Mouse (Mus musculus) bone marrow, adult 2 months (tissue): Measurements from ENCODE around the gene Map3k12. TPM values are rescaled to one million over a fixed set of nuclear protein-coding genes. Genes with fewer than 3 reads are reported as not detected.

Experiments
- H3K27ac ChIP-seq: fragments of 200-500 bp; 2 replicates; pipeline ENCODE4 v1.5.1; 2012; ENCODE audit warnings: low read depth, mild to moderate bottlenecking, control low read depth, inconsistent platforms, low read length; ENCODE audit not compliant: control insufficient read depth, poor library complexity, insufficient read depth
- H3K4me1 ChIP-seq: fragments of 200-500 bp; 2 replicates; pipeline ENCODE4 v1.6.1; 2011; ENCODE audit warnings: low read length; ENCODE audit not compliant: control insufficient read depth, insufficient read depth
- H3K4me3 ChIP-seq: fragments of 200-500 bp; replicated peaks from 2 replicates; pipeline ENCODE3; 2011; ENCODE audit warnings: mild to moderate bottlenecking, low read depth, low read length, control low read depth; ENCODE audit not compliant: control insufficient read depth
- CTCF ChIP-seq: fragments of 200-500 bp; IDR thresholded peaks from 2 replicates; pipeline ENCODE4 v1.5.1; 2011; ENCODE audit warnings: low read length, control low read depth; ENCODE audit not compliant: control insufficient read depth, insufficient read depth
- POLR2A ChIP-seq: fragments of 200-500 bp; IDR thresholded peaks from 2 replicates; pipeline ENCODE4 v1.6.1; 2011; ENCODE audit warnings: low read depth, mild to moderate bottlenecking, control low read depth, low read length, borderline replicate concordance; ENCODE audit not compliant: control insufficient read depth
- WGBS: fragments of 180-500 bp; shearing (Covaris S2); methylation state at CpG from one replicate; pipeline ENCODE4 v1.1.7; 2018; 5-methylcytosine and 5-hydroxymethylcytosine counted together
- polyA plus RNA-seq: library from polyadenylated mRNA; stranded (reverse); fragments of >200 nt; gene quantifications from 2 replicates; pipeline ENCODE4 v1.2.4, GENCODE M21; 2011; ENCODE audit warnings: low replicate concordance; ENCODE audit not compliant: missing spikeins, insufficient read depth, insufficient read length

Gene Map3k12
- polyA plus RNA-seq, 1 experiment = 3.1 TPM

- 94% methylated on average over 12 of the region's 12 CpGs for WGBS
- H3K4me3 ChIP-seq = no peak overlapping the region
- H3K4me1 ChIP-seq = no peaks in the 10 kb centered on the region
- TF ChIP-seq POLR2A = no peak
- H3K27ac ChIP-seq = no peak overlapping the region
Measured at GRCm38 (mm10) chr15:102485853-102486252, 31.0 kb downstream of the Map3k12 start.

- TF ChIP-seq CTCF (no peak), POLR2A (no peak)
- WGBS = 95% methylated on average over 3 of the region's 3 CpGs
- no peak overlapping the region for H3K27ac ChIP-seq
Measured at GRCm38 (mm10) chr15:102483136-102483535, 33.7 kb downstream of the Map3k12 start.

GRCm38 (mm10) chr15:102474520-102474919, 42.3 kb downstream of the Map3k12 start:
- H3K4me3 ChIP-seq = no peak overlapping the region
- H3K4me1 ChIP-seq = no peaks in the 10 kb centered on the region
- 88% methylated on average over 2 of the region's 2 CpGs for WGBS
- no peak overlapping the region for H3K27ac ChIP-seq
- TF ChIP-seq CTCF = no peak
- TF ChIP-seq POLR2A = no peak

More at GRCm38 (mm10) chr15:102483136-102483535, 33.7 kb downstream of the Map3k12 start:
- H3K4me3 ChIP-seq = no peak overlapping the region
- H3K4me1 ChIP-seq = no peaks in the 10 kb centered on the region

- WGBS = 80% methylated on average over 2 of the region's 2 CpGs
- Histone ChIP-seq H3K4me1 (no peaks in the 10 kb centered on the region), H3K27ac (no peak overlapping the region), H3K4me3 (no peak overlapping the region)
- TF ChIP-seq CTCF = no peak
- TF ChIP-seq POLR2A = no peak
Measured at GRCm38 (mm10) chr15:102473246-102473645, 43.6 kb downstream of the Map3k12 start.

GRCm38 (mm10) chr15:102471727-102472126, 45.1 kb downstream of the Map3k12 start:
- Histone ChIP-seq H3K4me1 (no peaks in the 10 kb centered on the region), H3K27ac (no peak overlapping the region), H3K4me3 (peak overlapping the region; percentile 32)
- TF ChIP-seq CTCF (no peak), POLR2A (no peak)

GRCm38 (mm10) chr15:102471295-102471645, 45.6 kb downstream of the Map3k12 start:
- no peak overlapping the region for H3K27ac ChIP-seq
- under 1% methylated on average over 10 of the region's 10 CpGs for WGBS

GRCm38 (mm10) chr15:102470605-102471294, 46.1 kb downstream of the Map3k12 start:
- under 1% methylated on average over 47 of the region's 67 CpGs for WGBS
- no peaks in the 10 kb centered on the region for H3K4me1 ChIP-seq
- TF ChIP-seq POLR2A (no peak), CTCF (no peak)
- H3K27ac ChIP-seq = peak overlapping the region; percentile 87
- peak overlapping the region; percentile 98 for H3K4me3 ChIP-seq

More at GRCm38 (mm10) chr15:102471295-102471645, 45.6 kb downstream of the Map3k12 start:
- TF ChIP-seq POLR2A (no peak), CTCF (no peak)
- peak overlapping the region; percentile 98 for H3K4me3 ChIP-seq
- H3K4me1 ChIP-seq = no peaks in the 10 kb centered on the region

- Histone ChIP-seq H3K27ac (peak within 1 kb of the TSS; percentile 87), H3K4me3 (peak within 1 kb of the TSS; percentile 98), H3K4me1 (no peaks in the 10 kb centered on the region)
- under 1% methylated on average over 34 of the region's 40 CpGs for WGBS
- TF ChIP-seq POLR2A (peak; percentile 52; the same call in 1 of the 2 replicates), CTCF (peak; percentile 83)
Measured at GRCm38 (mm10) chr15:102470183-102470604, 46.7 kb downstream of the Map3k12 start, which contains the start of gene Pcbp2. TSS of gene Pcbp2 (plus strand) at chr15:102470539.
